Mouse (Mus musculus): ENCODE measurements around the gene Stk38l.
A peak's percentile ranks its signal among the peaks of the same experiment; 100 is the strongest.

The Stk38l gene

GRCm38 (mm10) chr6:146724581-146725383, at the start of gene Stk38l:
Stk38l (plus strand) TSS chr6:146724995.
- peak; percentile 95 for DNase-seq

GRCm38 (mm10) chr6:146676904-146677303, 47.9 kb upstream of the Stk38l start:
- no peak for DNase-seq

GRCm38 (mm10) chr6:146678136-146679070, 46.4 kb upstream of the Stk38l start:
- DNase-seq, result no peak

GRCm38 (mm10) chr6:146683881-146684280, 40.9 kb upstream of the Stk38l start:
- no peak for DNase-seq

- peak; percentile 57 to 59 for DNase-seq
Measured at GRCm38 (mm10) chr6:146685781-146686308, 39.0 kb upstream of the Stk38l start.

- no peak for DNase-seq
Measured at GRCm38 (mm10) chr6:146686463-146687196, 38.2 kb upstream of the Stk38l start.

- no peak for DNase-seq
Measured at GRCm38 (mm10) chr6:146688010-146688409, 36.8 kb upstream of the Stk38l start.

GRCm38 (mm10) chr6:146688861-146689260, 35.9 kb upstream of the Stk38l start:
- no peak for DNase-seq

- no peak for DNase-seq
Measured at GRCm38 (mm10) chr6:146697767-146698166, 27.0 kb upstream of the Stk38l start.

GRCm38 (mm10) chr6:146698376-146698775, 26.4 kb upstream of the Stk38l start:
- no peak for DNase-seq

- no peak for DNase-seq
Measured at GRCm38 (mm10) chr6:146700461-146700860, 24.3 kb upstream of the Stk38l start.

- no peak for DNase-seq
Measured at GRCm38 (mm10) chr6:146702126-146702881, 22.5 kb upstream of the Stk38l start.

- no peak for DNase-seq
Measured at GRCm38 (mm10) chr6:146703351-146703750, 21.4 kb upstream of the Stk38l start.

GRCm38 (mm10) chr6:146705631-146706030, 19.2 kb upstream of the Stk38l start:
- no peak for DNase-seq

GRCm38 (mm10) chr6:146719606-146720005, 5.2 kb upstream of the Stk38l start:
- no peak for DNase-seq

GRCm38 (mm10) chr6:146723805-146724204, 990 bp upstream of the Stk38l start:
- DNase-seq, result no peak

GRCm38 (mm10) chr6:146725384-146725791, 593 bp downstream of the Stk38l start:
- DNase-seq, result no peak

- no peak for DNase-seq
Measured at GRCm38 (mm10) chr6:146731031-146731430, 6.2 kb downstream of the Stk38l start.

GRCm38 (mm10) chr6:146731692-146732091, 6.9 kb downstream of the Stk38l start:
- no peak for DNase-seq

GRCm38 (mm10) chr6:146732232-146732631, 7.4 kb downstream of the Stk38l start:
- no peak for DNase-seq

GRCm38 (mm10) chr6:146732676-146733075, 7.9 kb downstream of the Stk38l start:
- no peak for DNase-seq

GRCm38 (mm10) chr6:146733554-146733953, 8.8 kb downstream of the Stk38l start:
- DNase-seq, result no peak

Measured in thymus, postnatal 36 days (tissue).